Mouse (Mus musculus) adrenal gland, adult (tissue): ENCODE results near the gene Olfr1023.

Source experiments
- DNase-seq, 2 experiments: peaks; one replicate each; pipeline ENCODE4 v3.0.0; 2022 to 2023; ENCODE audit warnings: low spot score in 1 of 2; ENCODE audit not compliant: inconsistent age in 2 of 2

The Olfr1023 gene

GRCm38 (mm10) chr2:85885340-85885739 lies at the start of gene Olfr1023:
TSS of gene Olfr1023 (plus strand) at chr2:85885640.
- no peak for DNase-seq

GRCm38 (mm10) chr2:85845383-85845782 lies 40.1 kb upstream of the Olfr1023 start, which contains the start of gene Olfr1019:
TSS of gene Olfr1019 (minus strand) at chr2:85845483.
- DNase-seq: no peak

- DNase-seq: no peak
Observed at GRCm38 (mm10) chr2:85846730-85847129, 38.7 kb upstream of the Olfr1023 start, which contains the start of gene Olfr1020. TSS of gene Olfr1020 (plus strand) at chr2:85847030.

- DNase-seq: no peak
Observed at GRCm38 (mm10) chr2:85868294-85868693, 17.1 kb upstream of the Olfr1023 start, which contains the start of gene Olfr1022. TSS of gene Olfr1022 (plus strand) at chr2:85868594.

- no peak for DNase-seq
Observed at GRCm38 (mm10) chr2:85904952-85905351, 19.5 kb downstream of the Olfr1023 start, which contains the start of gene Olfr1024. TSS of gene Olfr1024 (minus strand) at chr2:85905052.

- no peak for DNase-seq
Observed at GRCm38 (mm10) chr2:85913197-85913596, 27.8 kb downstream of the Olfr1023 start.

- DNase-seq: no peak
Observed at GRCm38 (mm10) chr2:85914893-85915292, 29.5 kb downstream of the Olfr1023 start, which contains the start of gene Olfr1025-ps1. TSS of gene Olfr1025-ps1 (plus strand) at chr2:85915193.

- no peak for DNase-seq
Observed at GRCm38 (mm10) chr2:85921258-85921657, 35.8 kb downstream of the Olfr1023 start, which contains the start of gene Olfr1026. TSS of gene Olfr1026 (plus strand) at chr2:85921558.
